Mouse (Mus musculus) E14TG2a.4 (cell line): ENCODE measurements at regions not wholly inside any gene's neighbourhood (a gene's known extent, or its start where the extent isn't known, plus 50 kb on each side); places are given as distances from the start of the nearest gene placed in this dataset.

Experiments
- CTCF ChIP-seq: conservative IDR thresholded peaks from 2 replicates; pipeline ENCODE4 v1.5.1; 2014; ENCODE audit warnings: low read length
- NANOG ChIP-seq: IDR thresholded peaks from 2 replicates; pipeline ENCODE4 v1.6.1; 2014; ENCODE audit warnings: borderline replicate concordance, low read length, mixed read lengths

GRCm38 (mm10) chr11:6951361-6951760 lies 111.9 kb upstream of the Adcy1 start:
- TF ChIP-seq NANOG: no peak
- TF ChIP-seq CTCF: no peak
